Mouse (Mus musculus): ENCODE results near the gene Sgsm1.

GRCm38 (mm10) chr5:113208048-113208447, 102.5 kb downstream of the Sgsm1 start:
- TF ChIP-seq EP300 (IDR thresholded peaks at IDR 0.05; ENCODE audit: insufficient read depth, low read depth, low read length), result no peak
- TF ChIP-seq CTCF (IDR thresholded peaks at IDR 0.05; ENCODE audit: low read depth, low read length), result no peak
- TF ChIP-seq POLR2A (IDR thresholded peaks at IDR 0.05; ENCODE audit: insufficient read depth, low read length), result no peak

All from ES-Bruce4 (cell line).